Mouse (Mus musculus): ENCODE data around the gene Stat1. TPM values are rescaled to one million over a fixed set of nuclear protein-coding genes. Genes with fewer than 3 reads are reported as not detected.

Stat1 gene
- polyA plus RNA-seq (2015; fragmentation: Nextera tagmentation; extraction: Ambion mirVana), result 19.1 and 20.9 TPM in 2 replicates

- DNase-seq (peak; percentile 83), ATAC-seq (ENCODE audit: low read depth) (peak; percentile 91)
- peaks cover 12% of the 10 kb centered on the region for H3K36me3 ChIP-seq
- no peaks in the 10 kb centered on the region for H3K27me3 ChIP-seq
- WGBS (ENCODE audit: insufficient replicate concordance), result 4% methylated on average over 37 of the region's 37 CpGs
- peak within 1 kb of the TSS; percentile 91 for H3K4me3 ChIP-seq (replicated peaks)
- no peaks in the 10 kb centered on the region for H3K9me3 ChIP-seq (replicated peaks)
- H3K9ac ChIP-seq, result peak within 1 kb of the TSS; percentile 86
- peak within 1 kb of the TSS; percentile 89 for H3K4me2 ChIP-seq
- H3K4me1 ChIP-seq (replicated peaks), result peaks cover 26% of the 10 kb centered on the region
- H3K27ac ChIP-seq, result peak within 1 kb of the TSS; percentile 77
Observed at GRCm38 (mm10) chr1:52118860-52119591, at the start of gene Stat1. Gene Stat1 (plus strand): TSS chr1:52119440.

DNA sequence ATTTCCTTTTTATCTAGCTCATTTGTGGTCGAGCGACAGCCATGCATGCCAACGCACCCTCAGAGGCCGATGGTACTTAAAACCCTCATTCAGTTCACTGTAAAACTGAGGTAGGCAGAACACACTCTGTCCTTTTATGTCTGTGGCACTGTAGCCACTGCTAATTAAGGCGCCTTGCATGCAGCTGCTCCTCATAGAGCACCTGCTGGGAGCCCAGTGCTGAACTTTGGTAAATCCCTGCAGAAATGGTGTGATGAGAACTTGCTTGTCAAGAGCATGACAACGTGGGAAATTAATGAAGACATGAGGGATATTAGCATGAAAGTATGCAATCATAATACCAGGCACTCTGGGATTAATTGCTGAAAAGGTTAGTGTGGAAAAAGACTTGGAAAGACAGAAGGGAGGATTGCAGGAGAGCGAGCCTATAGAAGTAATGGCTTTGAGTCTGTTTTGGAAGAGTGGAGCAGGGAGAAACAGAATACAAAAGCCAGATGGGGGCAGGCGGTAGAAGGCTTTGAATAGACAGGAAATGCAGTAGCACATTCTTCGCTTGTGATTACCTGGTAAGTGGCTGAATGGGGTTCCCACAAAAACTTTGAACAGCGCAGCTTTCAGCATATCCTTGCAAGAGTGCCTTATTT is 39.4 kb upstream of the Stat1 start:
- Histone ChIP-seq H3K36me3 (no peaks in the 10 kb centered on the region), H3K27me3 (no peaks in the 10 kb centered on the region), H3K27ac (no peak overlapping the region), H3K9me3 (replicated peaks) (no peaks in the 10 kb centered on the region), H3K4me2 (no peak overlapping the region), H3K4me3 (replicated peaks) (no peak overlapping the region), H3K4me1 (replicated peaks) (no peaks in the 10 kb centered on the region), H3K9ac (no peak overlapping the region)
- ATAC-seq (ENCODE audit: low read depth), result no peak
- no peak for DNase-seq
- WGBS (ENCODE audit: insufficient replicate concordance), result 55% methylated on average over 10 of the region's 10 CpGs

GRCm38 (mm10) chr1:52080375-52080774 is 38.9 kb upstream of the Stat1 start:
- no peak for ATAC-seq (ENCODE audit: low read depth)
- Histone ChIP-seq H3K4me1 (replicated peaks) (no peaks in the 10 kb centered on the region), H3K27ac (no peak overlapping the region), H3K4me2 (no peak overlapping the region), H3K27me3 (no peaks in the 10 kb centered on the region), H3K9ac (no peak overlapping the region), H3K4me3 (replicated peaks) (no peak overlapping the region), H3K36me3 (no peaks in the 10 kb centered on the region), H3K9me3 (replicated peaks) (no peaks in the 10 kb centered on the region)
- DNase-seq, result no peak
- 51% methylated on average over 8 of the region's 8 CpGs for WGBS (ENCODE audit: insufficient replicate concordance)

DNA sequence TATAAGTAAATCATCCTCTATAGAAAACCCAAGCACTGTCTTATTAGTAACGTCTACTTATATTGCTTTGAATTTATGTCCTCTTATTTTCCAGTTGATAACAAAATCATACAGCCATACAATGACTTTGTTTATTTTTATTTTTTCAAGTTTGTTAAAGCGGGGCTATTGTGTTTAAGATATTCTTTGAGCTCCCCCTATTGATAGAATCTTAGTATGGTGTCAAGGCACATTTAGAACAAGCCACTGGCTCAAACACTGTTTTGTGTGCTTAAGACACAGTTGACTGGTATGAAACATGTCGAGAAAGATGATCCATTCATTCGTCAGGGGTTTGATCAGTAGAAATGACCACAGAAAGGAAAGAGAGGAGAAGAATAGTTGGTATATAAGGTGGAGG is 33.0 kb upstream of the Stat1 start:
- WGBS (ENCODE audit: insufficient replicate concordance), result 27% methylated on average over 4 of the region's 4 CpGs
- Histone ChIP-seq H3K4me3 (replicated peaks) (no peak overlapping the region), H3K27ac (no peak overlapping the region), H3K27me3 (no peaks in the 10 kb centered on the region), H3K36me3 (no peaks in the 10 kb centered on the region), H3K4me2 (no peak overlapping the region), H3K4me1 (replicated peaks) (no peaks in the 10 kb centered on the region), H3K9ac (no peak overlapping the region), H3K9me3 (replicated peaks) (no peaks in the 10 kb centered on the region)
- DNase-seq (no peak), ATAC-seq (ENCODE audit: low read depth) (no peak)

- Histone ChIP-seq H3K4me1 (replicated peaks) (no peaks in the 10 kb centered on the region), H3K9me3 (replicated peaks) (no peaks in the 10 kb centered on the region), H3K36me3 (no peaks in the 10 kb centered on the region), H3K9ac (no peak overlapping the region), H3K27me3 (no peaks in the 10 kb centered on the region), H3K27ac (no peak overlapping the region), H3K4me2 (no peak overlapping the region), H3K4me3 (replicated peaks) (no peak overlapping the region)
- DNase-seq (no peak), ATAC-seq (ENCODE audit: low read depth) (no peak)
- WGBS (ENCODE audit: insufficient replicate concordance), result 52% methylated on average over 1 of the region's 1 CpGs
Observed at GRCm38 (mm10) chr1:52087128-52087527, 32.1 kb upstream of the Stat1 start.

DNA sequence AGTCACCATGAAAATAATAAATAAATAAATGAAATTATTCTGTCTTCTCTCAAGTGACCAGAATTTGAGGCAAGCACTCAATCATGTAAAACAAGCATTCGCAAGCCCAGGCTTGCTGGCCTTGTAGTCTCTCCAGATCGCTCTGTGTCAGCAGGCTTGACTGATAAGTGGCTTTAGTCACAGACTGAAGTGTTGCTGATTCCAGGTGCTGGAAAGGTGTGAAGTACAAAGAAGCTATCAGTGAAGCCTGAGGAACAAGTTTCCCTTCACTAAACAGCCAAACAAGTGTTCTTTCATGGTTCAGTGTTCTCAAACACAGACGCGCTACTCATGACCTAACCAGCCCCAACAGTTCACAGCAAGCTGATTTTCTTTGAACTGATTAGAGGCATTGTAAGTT is 30.6 kb upstream of the Stat1 start:
- no peak overlapping the region for H3K4me3 ChIP-seq (replicated peaks)
- no peaks in the 10 kb centered on the region for H3K36me3 ChIP-seq
- no peak overlapping the region for H3K4me2 ChIP-seq
- WGBS (ENCODE audit: insufficient replicate concordance), result 75% methylated on average over 4 of the region's 4 CpGs
- H3K9ac ChIP-seq, result no peak overlapping the region
- DNase-seq, result no peak
- ATAC-seq (ENCODE audit: low read depth), result no peak
- no peaks in the 10 kb centered on the region for H3K4me1 ChIP-seq (replicated peaks)
- H3K27me3 ChIP-seq, result no peaks in the 10 kb centered on the region
- no peaks in the 10 kb centered on the region for H3K9me3 ChIP-seq (replicated peaks)
- no peak overlapping the region for H3K27ac ChIP-seq

DNA sequence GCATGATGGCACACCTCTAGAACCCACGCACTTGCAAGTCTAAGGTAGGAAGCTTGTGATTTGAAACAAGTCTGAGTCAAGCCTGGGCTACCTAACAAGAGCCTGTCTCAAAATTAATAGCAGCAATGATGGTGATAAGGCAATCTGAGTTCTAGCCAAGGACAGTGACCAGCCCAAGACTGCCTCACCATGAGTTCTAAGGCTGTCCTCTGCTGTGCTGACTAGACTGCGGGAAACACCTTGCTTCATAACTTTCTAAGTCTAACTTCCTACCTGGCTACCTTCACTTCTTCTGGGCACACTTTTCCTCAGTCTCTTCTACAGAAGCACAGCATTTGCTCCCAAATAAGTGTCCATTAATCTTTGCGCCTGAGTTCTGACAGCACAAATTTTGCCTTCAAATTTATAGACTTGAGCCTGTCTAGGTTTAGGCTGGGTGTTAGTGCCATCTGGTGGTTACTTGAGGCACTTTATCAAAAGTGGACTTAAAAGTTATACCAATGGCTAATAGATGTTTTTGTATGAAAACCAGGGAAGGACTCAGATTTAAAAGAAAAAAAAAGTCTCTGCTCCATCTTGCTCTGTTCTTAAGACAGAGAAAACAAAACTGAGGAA is 20.5 kb upstream of the Stat1 start:
- WGBS (ENCODE audit: insufficient replicate concordance), result 68% methylated on average over 3 of the region's 3 CpGs
- H3K4me1 ChIP-seq (replicated peaks), result no peaks in the 10 kb centered on the region
- no peak overlapping the region for H3K4me2 ChIP-seq
- ATAC-seq (ENCODE audit: low read depth) (no peak), DNase-seq (no peak)
- H3K27me3 ChIP-seq, result no peaks in the 10 kb centered on the region
- H3K9ac ChIP-seq, result no peak overlapping the region
- no peak overlapping the region for H3K4me3 ChIP-seq (replicated peaks)
- no peaks in the 10 kb centered on the region for H3K36me3 ChIP-seq
- no peaks in the 10 kb centered on the region for H3K9me3 ChIP-seq (replicated peaks)
- H3K27ac ChIP-seq, result no peak overlapping the region

DNA sequence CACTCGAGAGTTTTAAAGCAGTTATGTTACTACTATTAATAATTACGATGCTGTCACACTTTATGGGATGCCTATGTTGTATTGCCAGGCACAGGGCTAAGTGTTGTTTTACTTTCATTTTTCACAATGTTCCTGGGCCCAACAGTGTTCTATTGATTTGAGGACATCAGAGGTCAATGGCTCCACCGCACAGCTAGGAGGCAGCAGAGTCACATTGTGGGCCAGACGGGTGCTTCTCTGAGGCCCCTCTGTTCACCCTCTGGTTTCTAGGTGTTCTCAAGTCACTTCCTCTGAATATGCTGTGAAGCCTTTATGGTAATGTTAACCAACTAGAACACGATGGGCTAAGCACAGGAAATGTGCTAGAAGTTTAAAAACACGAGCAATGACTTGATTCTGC is 18.7 kb upstream of the Stat1 start:
- no peak overlapping the region for H3K4me2 ChIP-seq
- H3K4me3 ChIP-seq (replicated peaks), result no peak overlapping the region
- no peak overlapping the region for H3K27ac ChIP-seq
- ATAC-seq (ENCODE audit: low read depth) (no peak), DNase-seq (no peak)
- H3K27me3 ChIP-seq, result no peaks in the 10 kb centered on the region
- no peaks in the 10 kb centered on the region for H3K4me1 ChIP-seq (replicated peaks)
- H3K36me3 ChIP-seq, result no peaks in the 10 kb centered on the region
- H3K9ac ChIP-seq, result no peak overlapping the region
- no peaks in the 10 kb centered on the region for H3K9me3 ChIP-seq (replicated peaks)
- 60% methylated on average over 6 of the region's 6 CpGs for WGBS (ENCODE audit: insufficient replicate concordance)

DNA sequence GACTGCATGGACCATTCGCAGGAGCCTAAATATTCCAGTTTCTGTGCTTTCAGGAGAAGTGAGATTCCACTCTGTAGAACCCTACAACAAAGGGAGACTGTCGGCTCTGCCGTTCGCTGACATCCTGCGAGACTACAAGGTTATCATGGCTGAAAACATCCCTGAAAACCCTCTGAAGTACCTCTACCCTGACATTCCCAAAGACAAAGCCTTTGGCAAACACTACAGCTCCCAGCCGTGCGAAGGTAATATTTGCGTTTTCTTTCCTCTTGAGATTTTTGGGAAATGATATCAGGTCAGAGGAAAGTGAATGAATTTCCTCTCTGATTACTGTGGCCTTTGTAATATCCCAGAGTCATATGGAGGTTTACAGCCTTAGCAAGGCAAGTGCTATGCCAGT is 16.4 kb upstream of the Stat1 start:
- no peak overlapping the region for H3K4me3 ChIP-seq (replicated peaks)
- H3K4me1 ChIP-seq (replicated peaks), result no peaks in the 10 kb centered on the region
- no peak overlapping the region for H3K9ac ChIP-seq
- no peaks in the 10 kb centered on the region for H3K27me3 ChIP-seq
- no peak overlapping the region for H3K27ac ChIP-seq
- ATAC-seq (ENCODE audit: low read depth) (no peak), DNase-seq (no peak)
- H3K36me3 ChIP-seq, result no peaks in the 10 kb centered on the region
- WGBS (ENCODE audit: insufficient replicate concordance), result 76% methylated on average over 8 of the region's 8 CpGs
- no peak overlapping the region for H3K4me2 ChIP-seq
- no peaks in the 10 kb centered on the region for H3K9me3 ChIP-seq (replicated peaks)

DNA sequence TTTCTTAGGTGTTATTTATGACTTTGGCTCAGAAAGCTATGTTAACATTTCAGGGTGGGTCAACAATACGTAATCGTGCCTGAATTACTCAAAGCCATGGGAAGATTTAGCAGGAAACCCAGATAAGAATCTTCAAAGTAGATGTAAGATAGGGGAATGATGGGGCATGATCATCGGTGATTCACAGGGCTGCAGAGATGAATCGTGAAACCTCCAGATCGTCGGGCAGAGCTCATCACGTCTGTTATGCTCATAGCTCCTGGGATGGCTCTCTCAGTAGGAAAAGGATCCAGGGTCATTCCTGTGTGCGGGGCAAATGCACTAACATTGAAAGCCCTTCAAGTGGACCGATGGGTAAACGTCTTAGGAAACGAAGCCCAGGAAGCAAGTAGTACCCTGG is 12.0 kb upstream of the Stat1 start:
- Histone ChIP-seq H3K27ac (no peak overlapping the region), H3K36me3 (no peaks in the 10 kb centered on the region), H3K4me1 (replicated peaks) (no peaks in the 10 kb centered on the region; the same call in 1 of the 2 replicates), H3K9me3 (replicated peaks) (no peaks in the 10 kb centered on the region), H3K4me2 (no peak overlapping the region), H3K4me3 (replicated peaks) (no peak overlapping the region), H3K27me3 (no peaks in the 10 kb centered on the region), H3K9ac (no peak overlapping the region)
- DNase-seq (no peak), ATAC-seq (ENCODE audit: low read depth) (no peak)
- WGBS (ENCODE audit: insufficient replicate concordance), result 82% methylated on average over 11 of the region's 11 CpGs

DNA sequence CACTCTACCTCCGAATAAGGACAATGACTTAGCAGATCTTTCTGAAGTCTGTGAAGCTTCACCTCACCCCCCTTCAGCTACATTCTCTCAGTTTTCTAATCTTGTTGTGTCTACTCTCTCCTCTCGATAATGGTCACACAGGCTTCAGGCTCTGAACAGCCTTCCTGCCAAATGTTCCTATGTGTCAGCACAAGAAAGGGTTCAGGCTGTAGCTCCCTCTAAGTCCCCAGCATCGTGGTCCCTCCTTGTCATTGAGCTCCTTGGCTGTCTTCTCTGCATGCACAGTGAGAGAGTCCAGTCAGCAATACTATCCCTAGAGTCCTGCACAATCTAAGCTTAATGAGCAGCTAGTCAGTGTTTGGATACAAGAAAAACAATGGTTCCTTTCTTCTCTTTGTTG is 8.0 kb upstream of the Stat1 start:
- peaks cover 13% of the 10 kb centered on the region for H3K4me1 ChIP-seq (replicated peaks)
- 41% methylated on average over 3 of the region's 3 CpGs for WGBS (ENCODE audit: insufficient replicate concordance)
- no peak overlapping the region for H3K9ac ChIP-seq
- DNase-seq (no peak), ATAC-seq (ENCODE audit: low read depth) (no peak)
- H3K4me3 ChIP-seq (replicated peaks), result no peak overlapping the region
- no peaks in the 10 kb centered on the region for H3K36me3 ChIP-seq
- no peak overlapping the region for H3K4me2 ChIP-seq
- H3K27me3 ChIP-seq, result no peaks in the 10 kb centered on the region
- no peaks in the 10 kb centered on the region for H3K9me3 ChIP-seq (replicated peaks)
- H3K27ac ChIP-seq, result no peak overlapping the region
